Mouse (Mus musculus) layer of hippocampus, postnatal 36 days (tissue): ENCODE measurements around the gene Elf2. TPM values are rescaled to one million over a fixed set of nuclear protein-coding genes. Genes with fewer than 3 reads are reported as not detected.
"Not testable (repeated sequence)": the region's sequence is repeated elsewhere in the genome, so short reads cannot be mapped to it uniquely, and the experiment has no call there.

Experiments used
- DNase-seq, 2 experiments: peaks; one replicate each; pipeline ENCODE4 v3.0.0; 2022
- total RNA-seq, 2 experiments: library from RNA; stranded (reverse); gene quantifications; 2 replicates each; pipeline ENCODE4 v1.2.3; 2021

Gene Elf2
- total RNA-seq, 2 experiments from 2014 or later: 50.2 to 52.0 TPM

GRCm38 (mm10) chr3:51358660-51359557 is 18.4 kb upstream of the Elf2 start:
- peak; percentile 69 to 71 for DNase-seq

GRCm38 (mm10) chr3:51358181-51358580 is 17.7 kb upstream of the Elf2 start:
- DNase-seq: peak; percentile 56 to 69

- no peak for DNase-seq
Measured at GRCm38 (mm10) chr3:51357624-51358023, 17.2 kb upstream of the Elf2 start.

GRCm38 (mm10) chr3:51357078-51357477 is 16.6 kb upstream of the Elf2 start:
- no peak for DNase-seq

- DNase-seq: not testable (repeated sequence)
Measured at GRCm38 (mm10) chr3:51354956-51355355, 14.5 kb upstream of the Elf2 start.

GRCm38 (mm10) chr3:51354034-51354427 is 13.6 kb upstream of the Elf2 start:
- DNase-seq: no peak

GRCm38 (mm10) chr3:51353325-51354033 is 13.0 kb upstream of the Elf2 start:
- DNase-seq: no peak

GRCm38 (mm10) chr3:51350806-51351205 is 10.3 kb upstream of the Elf2 start:
- DNase-seq: no peak

- no peak for DNase-seq
Measured at GRCm38 (mm10) chr3:51348646-51349238, 8.3 kb upstream of the Elf2 start.

- not testable (repeated sequence) for DNase-seq
Measured at GRCm38 (mm10) chr3:51345017-51345416, 4.6 kb upstream of the Elf2 start.

- DNase-seq: not testable (repeated sequence)
Measured at GRCm38 (mm10) chr3:51344182-51344581, 3.7 kb upstream of the Elf2 start.

GRCm38 (mm10) chr3:51343260-51343659 is 2.8 kb upstream of the Elf2 start:
- DNase-seq: no peak

- DNase-seq: no peak
Measured at GRCm38 (mm10) chr3:51342152-51342551, 1.7 kb upstream of the Elf2 start.

GRCm38 (mm10) chr3:51341268-51342081 is 1.0 kb upstream of the Elf2 start:
- DNase-seq: peak; percentile 74 to 77

- peak; percentile 22 to 29 for DNase-seq
Measured at GRCm38 (mm10) chr3:51339734-51340551, 520 bp downstream of the Elf2 start.

GRCm38 (mm10) chr3:51339378-51339733 is 1.1 kb downstream of the Elf2 start:
- DNase-seq: no peak

GRCm38 (mm10) chr3:51335378-51335777 is 5.1 kb downstream of the Elf2 start:
- DNase-seq: no peak

GRCm38 (mm10) chr3:51333950-51334349 is 6.5 kb downstream of the Elf2 start:
- DNase-seq: no peak

- DNase-seq: no peak
Measured at GRCm38 (mm10) chr3:51333234-51333889, 7.1 kb downstream of the Elf2 start.

- no peak for DNase-seq
Measured at GRCm38 (mm10) chr3:51330086-51330485, 10.4 kb downstream of the Elf2 start.

GRCm38 (mm10) chr3:51328546-51328945 is 11.9 kb downstream of the Elf2 start:
- DNase-seq: no peak
